Mouse (Mus musculus) 416B (cell line): ENCODE data around the gene Crx.
A peak's percentile ranks its signal among the peaks of the same experiment; 100 is the strongest.

Source experiments
- DNase-seq: peaks from one replicate; pipeline ENCODE4 v3.0.0; 2011; ENCODE audit warnings: low read depth

Crx gene

DNA sequence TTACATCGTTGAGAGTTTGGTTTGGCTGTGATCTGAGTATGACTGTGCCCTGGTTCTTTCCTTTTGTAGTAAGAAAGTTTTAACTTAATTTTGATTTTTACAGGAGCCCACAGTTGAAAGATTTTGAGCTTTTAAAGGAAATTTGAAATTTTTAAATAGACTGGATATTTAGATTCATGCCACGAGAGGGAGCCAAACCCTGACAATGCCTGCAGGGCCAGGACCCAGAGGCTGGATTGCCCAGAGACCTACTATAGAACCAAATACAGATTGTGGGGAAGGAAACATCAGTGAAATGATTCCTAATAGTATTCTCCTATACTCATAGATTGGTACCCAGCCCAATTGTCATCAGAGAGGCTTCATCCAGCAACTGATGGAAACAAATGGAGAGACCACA, 20.1 kb downstream of the Crx start:
- DNase-seq: peak; percentile 24

DNA sequence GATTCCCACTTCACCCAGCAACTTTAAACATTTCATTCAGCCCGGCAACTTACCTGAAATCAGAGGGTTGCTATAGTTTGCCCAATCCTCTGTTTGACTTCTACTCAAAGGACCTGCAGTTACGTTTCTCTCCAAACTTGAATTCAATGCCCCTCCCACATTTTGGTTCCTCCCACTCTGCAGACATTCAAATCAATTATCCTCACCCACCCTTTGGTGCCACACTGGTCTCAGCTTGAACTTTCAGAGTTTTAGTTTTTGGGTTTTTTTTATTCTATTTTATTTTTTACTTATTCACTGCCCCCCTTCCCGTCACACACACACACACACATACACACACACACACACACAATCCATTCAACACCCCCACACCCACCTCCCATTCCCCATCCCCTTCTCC, 40.2 kb downstream of the Crx start, which contains the start of gene Obox6:
Obox6 (minus strand) TSS at position 101 of the 400 bp plus-strand sequence.
- no peak for DNase-seq
